Mouse (Mus musculus): ENCODE measurements around the gene Sult2b1.

- TF ChIP-seq CTCF (IDR thresholded peaks at IDR 0.05; ENCODE audit: borderline replicate concordance, extremely low read depth, insufficient read depth, insufficient read length) = no peak
- TF ChIP-seq POLR2A (IDR thresholded peaks at IDR 0.05; ENCODE audit: borderline replicate concordance, extremely low read depth, insufficient read depth, insufficient read length, poor library complexity, severe bottlenecking) = no peak
These were observed 25.1 kb downstream of the Sult2b1 start for GRCm38 (mm10) chr7:45759400-45759799.
